Mouse (Mus musculus) heart, adult 2 months (tissue): Measurements from ENCODE around the gene Ccl1.

Source experiments
- CTCF ChIP-seq: fragments of 200-600 bp; IDR thresholded peaks from 2 replicates; pipeline ENCODE4 v1.8.1; 2022; ENCODE audit warnings: antibody characterized with exemption, mild to moderate bottlenecking, moderate library complexity
- EP300 ChIP-seq: fragments of 200-500 bp; IDR thresholded peaks from 2 replicates; pipeline ENCODE4 v1.6.1; 2011; ENCODE audit warnings: low read depth, low read length, control low read depth; ENCODE audit not compliant: insufficient read depth
- POLR2A ChIP-seq: fragments of 200-500 bp; IDR thresholded peaks from 2 replicates; pipeline ENCODE4 v1.6.1; 2011; ENCODE audit warnings: mild to moderate bottlenecking, low read depth, low read length, control low read depth; ENCODE audit not compliant: insufficient read depth

DNA sequence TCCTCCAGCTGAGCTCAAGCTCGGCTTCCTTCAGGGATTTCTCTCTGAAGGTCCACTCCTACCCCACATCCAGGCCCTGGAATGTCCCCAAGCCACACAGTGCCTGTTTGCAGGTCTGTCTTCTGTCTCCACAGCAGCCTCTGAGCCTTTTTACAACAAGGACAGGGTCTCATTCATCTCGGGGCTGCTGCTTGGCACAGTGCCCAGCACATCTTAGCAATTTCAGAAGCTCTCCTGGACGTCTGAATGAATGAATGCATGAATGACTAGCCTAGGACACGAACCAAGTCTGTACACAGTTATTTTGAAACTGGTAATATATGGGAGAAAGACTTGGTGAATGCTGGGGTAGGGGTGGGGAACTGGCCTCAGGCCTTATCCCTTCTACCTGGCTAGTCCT, 52.1 kb downstream of the Ccl1 start:
- TF ChIP-seq POLR2A: no peak
- TF ChIP-seq EP300: no peak
- TF ChIP-seq CTCF: no peak
